Mouse (Mus musculus) liver, postnatal 0 days (tissue): Measurements from ENCODE around the gene Nin. TPM values are rescaled to one million over a fixed set of nuclear protein-coding genes. Genes with fewer than 3 reads are reported as not detected.
"Not testable (repeated sequence)": the region's sequence is repeated elsewhere in the genome, so short reads cannot be mapped to it uniquely, and the experiment has no call there.

Source experiments
- ATAC-seq: fragments of 200-750 bp; cut with Nextera tagmentation; 2 replicates; pipeline ENCODE4 v1.8.0; 2017; ENCODE audit warnings: mild to moderate bottlenecking, moderate library complexity
- DNase-seq: peaks from one replicate; pipeline ENCODE4 v3.0.0-alpha.2; 2016
- H3K27ac ChIP-seq: fragments of 300-500 bp; sonication (generic); 2 replicates; pipeline ENCODE4 v1.5.1; 2014; ENCODE audit warnings: antibody characterized with exemption, moderate library complexity, mild to moderate bottlenecking, low read depth
- H3K27me3 ChIP-seq: fragments of 300-500 bp; sonication (generic); 2 replicates; pipeline ENCODE4 v1.6.1; 2014; ENCODE audit warnings: low read length, control low read depth, mixed read lengths; ENCODE audit not compliant: insufficient read depth
- H3K36me3 ChIP-seq: fragments of 300-500 bp; sonication (generic); replicated peaks from 2 replicates; pipeline ENCODE4 v1.6.1; 2014; ENCODE audit warnings: mild to moderate bottlenecking, control low read depth, low read length, moderate library complexity, mixed read lengths; ENCODE audit not compliant: insufficient read depth
- H3K4me1 ChIP-seq: fragments of 300-500 bp; sonication (generic); 2 replicates; pipeline ENCODE4 v1.6.1; 2014; ENCODE audit warnings: antibody characterized with exemption, mild to moderate bottlenecking, control low read depth; ENCODE audit not compliant: insufficient read depth
- H3K4me2 ChIP-seq: fragments of 300-500 bp; sonication (generic); 2 replicates; pipeline ENCODE4 v1.6.1; 2014; ENCODE audit warnings: low read depth, mild to moderate bottlenecking, low read length, moderate library complexity, mixed read lengths
- H3K4me3 ChIP-seq: fragments of 300-500 bp; sonication (generic); 2 replicates; pipeline ENCODE4 v1.5.1; 2014; ENCODE audit warnings: low read depth, low read length
- H3K9ac ChIP-seq: fragments of 300-500 bp; sonication (generic); replicated peaks from 2 replicates; pipeline ENCODE4 v1.6.1; 2014; ENCODE audit warnings: mild to moderate bottlenecking, moderate library complexity
- H3K9me3 ChIP-seq: fragments of 300-500 bp; sonication (generic); 2 replicates; pipeline ENCODE4 v1.6.1; 2016; ENCODE audit warnings: mild to moderate bottlenecking, control low read depth, low read length, mixed read lengths
- CTCF ChIP-seq: sonication (generic); IDR thresholded peaks from 2 replicates; pipeline ENCODE4 v1.5.1; 2016; ENCODE audit warnings: antibody characterized with exemption, low read depth
- EP300 ChIP-seq: IDR thresholded peaks from 2 replicates; pipeline ENCODE4 v1.6.1; 2016; ENCODE audit warnings: antibody characterized with exemption, low read depth, mild to moderate bottlenecking
- WGBS: fragments of 180-500 bp; shearing (Covaris S2); extraction: QIAGEN DNeasy Blood & Tissue Kit; methylation state at CpG from one replicate; pipeline ENCODE4 v1.1.7; 2014; ENCODE audit not compliant: insufficient replicate concordance; 5-methylcytosine and 5-hydroxymethylcytosine counted together
- polyA plus RNA-seq: library from polyadenylated mRNA; unstranded; fragments of >200 nt; fragmentation: Nextera tagmentation; extraction: Ambion mirVana; gene quantifications from 2 replicates; pipeline ENCODE4 v1.2.1, GENCODE M21; 2015

Gene Nin
- polyA plus RNA-seq, 1 experiment from 2014 or later, result 2.9 TPM

DNA sequence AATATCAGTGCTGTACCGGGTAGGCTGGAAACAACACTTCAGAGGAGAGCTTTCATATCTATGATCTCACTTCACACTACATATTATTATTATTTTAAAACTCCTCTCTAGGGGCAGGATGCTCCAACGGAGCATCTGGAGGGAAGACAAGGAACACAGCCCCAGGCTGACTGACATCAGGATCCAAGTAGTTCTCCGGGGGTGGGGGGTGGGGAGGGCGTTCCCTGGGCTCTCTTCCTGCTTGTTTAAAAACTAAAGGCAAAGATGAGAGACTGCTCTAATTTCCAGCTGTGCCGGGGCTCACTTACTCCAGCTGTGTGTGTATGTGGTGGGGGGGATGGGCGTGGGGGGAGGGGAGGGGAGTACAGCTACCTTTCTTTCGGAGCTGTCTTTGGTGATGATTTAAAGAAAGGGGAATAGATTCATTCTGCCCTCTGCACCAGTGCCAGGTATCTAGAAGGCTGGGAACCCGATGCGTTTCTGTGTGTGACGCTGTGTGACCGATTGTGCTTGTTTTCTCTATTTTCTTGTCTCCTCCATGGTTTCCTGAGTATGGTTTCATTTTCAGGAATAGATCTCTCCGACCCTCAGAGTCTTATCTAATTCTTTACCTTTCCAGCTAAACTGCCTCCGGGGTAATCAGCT is 34.6 kb upstream of the Nin start:
- 0 out of 2 replicates have a peak, but pooled peaks cover 5% of the 10 kb centered on the region for H3K4me1 ChIP-seq
- peak overlapping the region; percentile 69 for H3K4me2 ChIP-seq
- 11% methylated on average over 13 of the region's 13 CpGs for WGBS
- H3K36me3 ChIP-seq, result no peaks in the 10 kb centered on the region
- no peaks in the 10 kb centered on the region for H3K9me3 ChIP-seq
- ATAC-seq (no peak), DNase-seq (no peak)
- no peaks in the 10 kb centered on the region for H3K27me3 ChIP-seq
- H3K27ac ChIP-seq, result no peak overlapping the region
- peak overlapping the region; percentile 45 for H3K4me3 ChIP-seq
- TF ChIP-seq EP300, result no peak
- no peak for TF ChIP-seq CTCF
- peak overlapping the region; percentile 8; the same call in 1 of the 2 replicates for H3K9ac ChIP-seq

DNA sequence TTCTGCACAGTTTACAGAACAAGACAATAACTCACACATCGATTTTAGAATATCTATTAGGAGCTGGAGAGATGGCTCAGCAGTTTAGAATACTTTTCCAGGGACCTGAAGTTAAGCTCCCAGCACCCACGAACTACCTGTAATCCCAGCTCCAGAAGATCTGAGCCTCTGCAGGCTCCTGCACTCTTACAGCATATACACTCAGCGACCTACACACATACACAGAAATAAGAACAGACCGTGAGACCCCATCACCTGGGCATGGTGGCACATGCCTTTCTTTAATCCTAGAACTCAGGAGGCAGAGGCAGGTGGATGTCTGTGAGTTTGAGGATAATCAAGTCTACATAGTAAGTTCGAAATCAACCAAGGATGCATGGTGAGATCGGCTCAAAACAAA is 32.1 kb upstream of the Nin start:
- H3K27me3 ChIP-seq, result no peaks in the 10 kb centered on the region
- no peaks in the 10 kb centered on the region for H3K36me3 ChIP-seq
- no peak overlapping the region for H3K4me2 ChIP-seq
- no peak overlapping the region for H3K4me3 ChIP-seq
- no peak for DNase-seq
- WGBS, result 75% methylated on average over 6 of the region's 6 CpGs
- no peaks in the 10 kb centered on the region for H3K9me3 ChIP-seq
- H3K9ac ChIP-seq, result no peak overlapping the region
- TF ChIP-seq CTCF (no peak), EP300 (no peak)
- 0 out of 2 replicates have a peak, but pooled peaks cover 5% of the 10 kb centered on the region for H3K4me1 ChIP-seq
- no peak for ATAC-seq
- no peak overlapping the region for H3K27ac ChIP-seq

DNA sequence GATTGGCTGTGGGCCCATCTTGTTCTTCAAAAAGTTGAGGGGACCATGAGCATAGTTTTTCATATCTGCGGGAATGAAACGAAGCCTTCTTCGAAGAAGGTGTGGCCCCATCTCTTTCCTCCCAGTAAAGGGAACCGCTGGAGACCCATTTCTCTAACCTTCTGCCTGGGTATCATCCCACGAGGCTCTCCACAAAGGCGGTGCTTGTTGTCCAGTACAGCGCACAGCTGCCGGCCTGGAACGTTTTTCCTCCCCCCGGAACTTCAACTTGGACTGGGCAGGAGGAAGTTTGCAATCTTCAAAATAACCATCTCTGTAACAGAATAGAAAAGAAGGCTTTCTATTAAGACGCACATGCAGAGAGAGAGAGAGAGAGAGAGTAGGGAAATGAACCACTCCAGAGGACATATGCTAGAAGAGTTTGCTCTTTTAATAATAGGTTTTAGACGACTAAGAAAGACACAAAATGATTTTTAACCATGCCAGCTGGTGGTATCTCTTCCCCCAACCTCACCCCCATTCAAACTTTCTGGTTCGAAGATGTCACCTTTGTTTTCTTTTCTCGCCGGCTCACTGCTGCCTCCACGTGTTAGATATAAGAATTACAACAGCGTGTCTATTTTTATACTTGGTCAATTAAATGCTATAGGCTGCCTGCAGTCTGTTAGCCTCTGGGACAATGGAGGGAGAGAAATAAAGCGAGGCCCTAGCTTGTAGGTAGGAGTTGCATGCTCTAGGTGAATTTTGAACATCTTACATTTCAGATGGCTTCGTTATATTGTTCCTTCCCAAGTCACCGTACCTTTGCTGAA is 31.3 kb upstream of the Nin start:
- Histone ChIP-seq H3K4me2 (no peak overlapping the region), H3K9ac (no peak overlapping the region), H3K9me3 (no peaks in the 10 kb centered on the region), H3K4me3 (no peak overlapping the region), H3K4me1 (0 out of 2 replicates have a peak, but pooled peaks cover 5% of the 10 kb centered on the region), H3K27me3 (no peaks in the 10 kb centered on the region), H3K36me3 (no peaks in the 10 kb centered on the region), H3K27ac (no peak overlapping the region)
- 42% methylated on average over 20 of the region's 20 CpGs for WGBS
- TF ChIP-seq CTCF, result peak; percentile 85
- no peak for TF ChIP-seq EP300
- DNase-seq (peak; percentile 45), ATAC-seq (no peak)

DNA sequence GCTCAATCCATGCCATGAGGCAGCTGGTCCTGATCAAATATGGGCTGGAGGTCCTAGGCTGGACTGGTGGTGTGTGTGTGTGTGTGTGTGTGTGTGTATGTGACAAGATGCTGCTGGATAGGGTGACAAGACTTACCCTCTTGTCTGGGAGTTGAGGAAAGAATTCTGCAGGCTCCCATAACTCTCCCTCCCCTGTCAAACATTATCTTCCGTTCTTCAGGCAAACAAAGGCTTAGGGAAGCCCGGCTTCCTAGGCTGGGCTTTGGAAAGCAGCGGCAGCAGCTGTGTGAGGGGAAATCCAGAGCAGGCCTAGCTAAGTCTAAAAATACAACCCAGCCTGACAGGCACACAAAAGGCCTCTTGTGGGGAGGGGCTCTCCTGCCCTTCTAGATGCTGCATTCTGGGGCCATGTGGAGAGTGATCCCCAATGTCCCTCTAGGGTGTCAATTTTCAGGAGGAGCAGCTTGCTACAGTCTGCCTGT is 30.6 kb upstream of the Nin start:
- DNase-seq, H3K27me3 ChIP-seq, ATAC-seq, H3K4me3 ChIP-seq, H3K36me3 ChIP-seq, H3K9me3 ChIP-seq, H3K4me1 ChIP-seq, H3K27ac ChIP-seq, H3K4me2 ChIP-seq, H3K9ac ChIP-seq: not testable (repeated sequence)
- 43% methylated on average over 3 of the region's 3 CpGs for WGBS

- no peaks in the 10 kb centered on the region for H3K36me3 ChIP-seq
- H3K4me1 ChIP-seq, result no peaks in the 10 kb centered on the region
- no peak overlapping the region for H3K27ac ChIP-seq
- no peak overlapping the region for H3K4me3 ChIP-seq
- no peaks in the 10 kb centered on the region for H3K27me3 ChIP-seq
- no peak overlapping the region for H3K9ac ChIP-seq
- ATAC-seq (no peak), DNase-seq (no peak)
- TF ChIP-seq CTCF, result no peak
- 75% methylated on average over 5 of the region's 5 CpGs for WGBS
- no peaks in the 10 kb centered on the region for H3K9me3 ChIP-seq
- no peak overlapping the region for H3K4me2 ChIP-seq
Measured at GRCm38 (mm10) chr12:70140993-70141576, 27.6 kb upstream of the Nin start.

DNA sequence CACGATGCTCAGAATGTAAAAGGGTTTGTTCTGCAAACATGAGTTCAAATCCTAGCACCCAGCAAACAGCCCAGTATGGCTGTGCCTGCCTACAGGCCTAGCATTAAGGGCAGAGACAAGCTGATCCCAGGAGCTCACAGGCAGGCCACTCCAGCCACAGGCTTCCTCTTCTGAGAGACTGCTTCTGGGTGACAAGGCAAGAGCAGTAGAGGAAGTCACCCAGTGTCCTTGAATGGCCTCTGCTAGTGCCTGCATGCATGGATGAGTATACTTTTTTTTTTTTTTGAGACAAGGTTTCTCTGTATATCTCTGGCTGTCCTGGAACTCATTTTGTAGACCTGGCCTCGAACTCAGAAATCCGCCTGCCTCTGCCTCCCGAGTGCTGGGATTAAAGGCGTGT is 27.0 kb upstream of the Nin start:
- H3K27ac ChIP-seq, result no peak overlapping the region
- H3K36me3 ChIP-seq, result no peaks in the 10 kb centered on the region
- H3K9ac ChIP-seq, result no peak overlapping the region
- ATAC-seq (0 out of 2 replicates have a peak, but pooled peaks have one; percentile 31), DNase-seq (peak; percentile 42)
- no peak overlapping the region for H3K4me3 ChIP-seq
- 78% methylated on average over 5 of the region's 5 CpGs for WGBS
- H3K4me2 ChIP-seq, result no peak overlapping the region
- no peaks in the 10 kb centered on the region for H3K4me1 ChIP-seq
- no peaks in the 10 kb centered on the region for H3K9me3 ChIP-seq
- TF ChIP-seq CTCF (no peak), EP300 (no peak)
- H3K27me3 ChIP-seq, result no peaks in the 10 kb centered on the region
